Mouse (Mus musculus): ENCODE results near the gene Tsga10.

DNA sequence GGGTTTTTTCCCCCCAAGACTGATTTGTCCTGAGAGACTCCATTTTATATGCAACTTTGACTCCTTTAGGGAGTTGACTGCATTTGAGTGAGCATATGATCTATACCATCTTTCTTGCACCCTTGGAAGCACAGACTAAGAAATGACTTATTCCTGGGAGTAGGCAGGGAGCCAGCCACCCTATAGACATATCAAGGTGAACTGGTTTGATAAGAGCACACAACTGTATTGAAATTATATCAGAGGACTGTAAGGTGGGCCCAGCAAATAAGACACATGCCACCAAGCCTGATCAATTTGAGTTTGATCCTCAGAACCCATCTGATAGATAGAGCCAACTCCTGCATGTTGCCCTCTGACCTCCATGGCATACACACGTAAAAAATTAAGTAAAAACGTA lies 3.1 kb upstream of the Tsga10 start:
- no peak for TF ChIP-seq CTCF (IDR thresholded peaks at IDR 0.05)
- TF ChIP-seq POLR2A (IDR thresholded peaks at IDR 0.05; ENCODE audit: insufficient read depth, low read depth, low read length), result no peak
- TF ChIP-seq EP300 (IDR thresholded peaks at IDR 0.05; ENCODE audit: insufficient read depth, low read depth, low read length), result no peak

All from heart, adult 2 months (tissue).